Mouse (Mus musculus) CH12.LX (cell line): ENCODE results near the gene Lep. TPM values are rescaled to one million over a fixed set of nuclear protein-coding genes. Genes with fewer than 3 reads are reported as not detected.

Source experiments
- DNase-seq: peaks from one replicate; pipeline ENCODE4 v3.0.0-alpha.2; 2013; ENCODE audit errors: extremely low read depth
- H3K27ac ChIP-seq: 2 replicates; pipeline ENCODE4 v1.5.1; 2012; ENCODE audit warnings: low read depth, mild to moderate bottlenecking, control low read depth, moderate library complexity; ENCODE audit not compliant: insufficient read depth
- H3K27me3 ChIP-seq: replicated peaks from 2 replicates; pipeline ENCODE3; 2012; ENCODE audit warnings: inconsistent platforms
- H3K36me3 ChIP-seq, 2 experiments: replicated peaks in 1 of 2; 2 replicates each; pipeline versions ENCODE3 to v1.6.1; 2012; ENCODE audit warnings: inconsistent platforms in 1 of 2, low read length in 1 of 2, mild to moderate bottlenecking in 1 of 2, mixed read lengths in 1 of 2, moderate library complexity in 1 of 2; ENCODE audit not compliant: control insufficient read depth in 1 of 2, insufficient read depth in 1 of 2
- H3K4me1 ChIP-seq, 2 experiments: 2 replicates each; pipeline ENCODE4 v1.6.1; 2012; ENCODE audit warnings: inconsistent platforms in 1 of 2, moderate library complexity in 1 of 2; ENCODE audit not compliant: insufficient read depth in 2 of 2, control insufficient read depth in 1 of 2
- H3K4me2 ChIP-seq: 2 replicates; pipeline ENCODE4 v1.6.1; 2012; ENCODE audit warnings: low read depth, mild to moderate bottlenecking, control low read depth; ENCODE audit not compliant: poor library complexity, insufficient read depth, severe bottlenecking
- H3K4me3 ChIP-seq, 3 experiments: fragments of 150-350 bp in 1 of 3; sonication (generic) in 1 of 3; replicated peaks in 1 of 3; 2 replicates each; pipeline versions ENCODE3 to v1.5.1; 2011 to 2012; ENCODE audit warnings: low read depth in 2 of 3, low read length in 2 of 3, mild to moderate bottlenecking in 2 of 3, moderate library complexity in 2 of 3, control low read depth in 1 of 3, improper control_type of control experiment in 1 of 3, inconsistent platforms in 1 of 3, mixed read lengths in 1 of 3; ENCODE audit not compliant: poor library complexity in 1 of 3
- H3K79me2 ChIP-seq: replicated peaks from 2 replicates; pipeline ENCODE4 v1.6.1; 2012; ENCODE audit warnings: mild to moderate bottlenecking, moderate library complexity; ENCODE audit not compliant: control insufficient read depth, poor library complexity, insufficient read depth, severe bottlenecking; ENCODE audit errors: extremely low read depth
- H3K9ac ChIP-seq: 2 replicates; pipeline ENCODE4 v1.6.1; 2012; ENCODE audit warnings: low read depth, mild to moderate bottlenecking, control low read depth, moderate library complexity; ENCODE audit not compliant: insufficient read depth
- H3K9me3 ChIP-seq: replicated peaks from 2 replicates; pipeline ENCODE3; 2012; ENCODE audit warnings: low read length, inconsistent platforms, mixed read lengths
- BHLHE40 ChIP-seq: IDR thresholded peaks from 2 replicates; pipeline ENCODE4 v1.6.1; 2011; ENCODE audit warnings: mild to moderate bottlenecking, low read depth, low read length, improper control_type of control experiment
- CHD1 ChIP-seq: IDR thresholded peaks from 2 replicates; pipeline ENCODE4 v1.6.1; 2012; ENCODE audit warnings: low read depth, low read length, improper control_type of control experiment, inconsistent platforms
- CHD2 ChIP-seq: IDR thresholded peaks from 2 replicates; pipeline ENCODE4 v1.6.1; 2011; ENCODE audit warnings: low read length, improper control_type of control experiment
- CTCF ChIP-seq, 2 experiments: IDR thresholded peaks in 1 of 2; conservative IDR thresholded peaks in 1 of 2; 2 replicates each; pipeline ENCODE4 v1.5.1; 2011 to 2012; ENCODE audit warnings: low read depth in 2 of 2, low read length in 2 of 2, improper control_type of control experiment in 1 of 2, inconsistent platforms in 1 of 2, mild to moderate bottlenecking in 1 of 2, moderate library complexity in 1 of 2
- EP300 ChIP-seq: IDR thresholded peaks from 2 replicates; pipeline ENCODE4 v1.6.1; 2011; ENCODE audit warnings: low read length, improper control_type of control experiment
- GABPA ChIP-seq: IDR thresholded peaks from 2 replicates; pipeline ENCODE4 v1.6.1; 2012; ENCODE audit warnings: low read depth, low read length, improper control_type of control experiment, inconsistent platforms; ENCODE audit not compliant: insufficient replicate concordance
- IRF4 ChIP-seq: IDR thresholded peaks from 2 replicates; pipeline ENCODE4 v1.6.1; 2014; ENCODE audit warnings: low read depth, mild to moderate bottlenecking, inconsistent platforms, low read length, improper control_type of control experiment
- JUN ChIP-seq: IDR thresholded peaks from 2 replicates; pipeline ENCODE4 v1.6.1; 2011; ENCODE audit warnings: low read depth, mild to moderate bottlenecking, low read length, improper control_type of control experiment, moderate library complexity; ENCODE audit not compliant: insufficient read depth
- JUND ChIP-seq: conservative IDR thresholded peaks from 2 replicates; pipeline ENCODE4 v1.6.1; 2011; ENCODE audit warnings: low read depth, low read length, improper control_type of control experiment
- KAT2A ChIP-seq: IDR thresholded peaks from 2 replicates; pipeline ENCODE4 v1.6.1; 2012; ENCODE audit warnings: low read length, improper control_type of control experiment, inconsistent platforms; ENCODE audit not compliant: insufficient replicate concordance
- MAX ChIP-seq: IDR thresholded peaks from 2 replicates; pipeline ENCODE4 v1.6.1; 2011; ENCODE audit warnings: low read length, improper control_type of control experiment
- MAZ ChIP-seq: IDR thresholded peaks from 2 replicates; pipeline ENCODE4 v1.6.1; 2012; ENCODE audit warnings: low read depth, mild to moderate bottlenecking, inconsistent platforms, low read length, improper control_type of control experiment, moderate library complexity
- MEF2A ChIP-seq: IDR thresholded peaks from 2 replicates; pipeline ENCODE4 v1.6.1; 2014; ENCODE audit warnings: low read depth, mild to moderate bottlenecking, inconsistent platforms, low read length, improper control_type of control experiment, borderline replicate concordance
- MXI1 ChIP-seq: IDR thresholded peaks from 2 replicates; pipeline ENCODE4 v1.6.1; 2011; ENCODE audit warnings: mild to moderate bottlenecking, low read depth, low read length, improper control_type of control experiment
- MYC ChIP-seq: IDR thresholded peaks from 2 replicates; pipeline ENCODE4 v1.6.1; 2011; ENCODE audit warnings: low read depth, mild to moderate bottlenecking, improper control_type of control experiment, low read length
- NELFE ChIP-seq: IDR thresholded peaks from 2 replicates; pipeline ENCODE4 v1.6.1; 2011; ENCODE audit warnings: low read depth, low read length, improper control_type of control experiment
- PAX5 ChIP-seq: IDR thresholded peaks from 2 replicates; pipeline ENCODE4 v1.6.1; 2012; ENCODE audit warnings: low read length, inconsistent platforms, mixed read lengths
- POLR2AphosphoS2 ChIP-seq: IDR thresholded peaks from 2 replicates; pipeline ENCODE4 v1.6.1; 2011; ENCODE audit warnings: low read depth, low read length, improper control_type of control experiment
- RAD21 ChIP-seq: IDR thresholded peaks from 2 replicates; pipeline ENCODE4 v1.6.1; 2011; ENCODE audit warnings: low read depth, mild to moderate bottlenecking, low read length, improper control_type of control experiment, moderate library complexity
- RCOR1 ChIP-seq: conservative IDR thresholded peaks from 2 replicates; pipeline ENCODE4 v1.6.1; 2012; ENCODE audit warnings: low read depth, mild to moderate bottlenecking, inconsistent platforms, low read length, improper control_type of control experiment
- SIN3A ChIP-seq: IDR thresholded peaks from 2 replicates; pipeline ENCODE4 v1.6.1; 2012; ENCODE audit warnings: low read length, improper control_type of control experiment, inconsistent platforms
- SMC3 ChIP-seq: IDR thresholded peaks from 2 replicates; pipeline ENCODE4 v1.6.1; 2011; ENCODE audit warnings: low read depth, low read length, improper control_type of control experiment
- TCF12 ChIP-seq: IDR thresholded peaks from 2 replicates; pipeline ENCODE4 v1.6.1; 2014; ENCODE audit warnings: low read depth, mild to moderate bottlenecking, inconsistent platforms, low read length, improper control_type of control experiment
- USF1 ChIP-seq: IDR thresholded peaks from 2 replicates; pipeline ENCODE4 v1.6.1; 2014; ENCODE audit warnings: low read depth, mild to moderate bottlenecking, inconsistent platforms, low read length, improper control_type of control experiment
- ZC3H11A ChIP-seq: IDR thresholded peaks from 2 replicates; pipeline ENCODE4 v1.6.1; 2012; ENCODE audit warnings: low read depth, mild to moderate bottlenecking, inconsistent platforms, low read length, improper control_type of control experiment
- ZKSCAN1 ChIP-seq: IDR thresholded peaks from 2 replicates; pipeline ENCODE4 v1.6.1; 2012; ENCODE audit warnings: low read depth, inconsistent platforms, low read length, improper control_type of control experiment, borderline replicate concordance
- ZMIZ1 ChIP-seq: IDR thresholded peaks from 2 replicates; pipeline ENCODE4 v1.6.1; 2012; ENCODE audit warnings: low read depth, mild to moderate bottlenecking, inconsistent platforms, low read length, improper control_type of control experiment
- ZNF384 ChIP-seq: IDR thresholded peaks from 2 replicates; pipeline ENCODE4 v1.6.1; 2012; ENCODE audit warnings: low read depth, low read length, improper control_type of control experiment, inconsistent platforms
- dilution Hi-C: fragments of 300-500 bp; cut with MboI; formaldehyde crosslinking; loops from 2 replicates; pipeline ENCODE4 v1.14.3; 2020; ENCODE audit warnings: low sequenced_read_pairs; ENCODE audit not compliant: extremely low pct_unique_long_range_greater_than_20kb, extremely low pct_ligation_motif_present
- in situ Hi-C: fragments of 300-500 bp; cut with MboI; formaldehyde crosslinking; loops from 3 replicates; pipeline ENCODE4 v1.14.3; 2019; ENCODE audit warnings: low sequenced_read_pairs, low pct_ligation_motif_present, low pct_unique_long_range_greater_than_20kb, mixed read lengths
- polyA plus RNA-seq: library from polyadenylated mRNA; unstranded; fragments of >175 nt; gene quantifications from 2 replicates; pipeline ENCODE4 v1.2.1, GENCODE M21; 2012; ENCODE audit warnings: low read depth; ENCODE audit not compliant: insufficient read length
- total RNA-seq, 2 experiments: library from RNA; depleted of rRNA; stranded (reverse); fragments of 300-350 nt in 1 of 2; fragments of >200 nt in 1 of 2; gene quantifications; 2 replicates each; pipeline ENCODE4 v1.2.3; 2012 to 2014

Gene Lep
- total and polyA plus RNA-seq, 3 experiments, result not detected

- H3K4me3 ChIP-seq, result no peak overlapping the region
- H3K27ac ChIP-seq, result no peak overlapping the region
- H3K36me3 ChIP-seq, result no peaks in the 10 kb centered on the region
- no peaks in the 10 kb centered on the region for H3K79me2 ChIP-seq
- peaks cover 5% of the 10 kb centered on the region for H3K9me3 ChIP-seq
- in situ Hi-C loops (no loop called here), dilution Hi-C loops (no loop called here)
- peaks cover 5% of the 10 kb centered on the region for H3K27me3 ChIP-seq
- TF ChIP-seq IRF4 (no peak), RCOR1 (no peak), SMC3 (no peak), SIN3A (no peak), RAD21 (no peak), ZC3H11A (no peak), USF1 (no peak), MXI1 (no peak), ZKSCAN1 (no peak), TCF12 (no peak), MAX (no peak), CTCF (conservative IDR thresholded peaks at IDR 0.05 in 1 of 2, IDR thresholded peaks at IDR 0.05 in 1 of 2; ENCODE audit: low read depth in 2 of 2, low read length in 2 of 2) (no peak), BHLHE40 (no peak), EP300 (no peak), ZMIZ1 (no peak), MYC (no peak), CHD2 (no peak)
- no peak overlapping the region for H3K9ac ChIP-seq
- H3K4me2 ChIP-seq, result no peak overlapping the region
- H3K4me1 ChIP-seq, result no peaks in the 10 kb centered on the region
- DNase-seq, result no peak
These were observed 40.4 kb downstream of the Lep start for GRCm38 (mm10) chr6:29100423-29100822.

GRCm38 (mm10) chr6:29101248-29101864, 41.3 kb downstream of the Lep start:
- no peak for DNase-seq
- TF ChIP-seq PAX5 (no peak), MAZ (no peak), IRF4 (no peak), RCOR1 (no peak), ZNF384 (no peak), ZMIZ1 (no peak), MEF2A (no peak), SMC3 (no peak), JUND (no peak), TCF12 (no peak), POLR2AphosphoS2 (no peak), KAT2A (no peak), GABPA (no peak), CHD1 (no peak), CHD2 (no peak), JUN (no peak), NELFE (no peak), ZC3H11A (no peak), CTCF (conservative IDR thresholded peaks at IDR 0.05 in 1 of 2, IDR thresholded peaks at IDR 0.05 in 1 of 2; ENCODE audit: low read depth in 2 of 2, low read length in 2 of 2) (no peak)
- Histone ChIP-seq H3K4me2 (no peak overlapping the region), H3K9ac (no peak overlapping the region), H3K4me1 (no peaks in the 10 kb centered on the region), H3K27me3 (peaks cover 5% of the 10 kb centered on the region), H3K79me2 (no peaks in the 10 kb centered on the region), H3K27ac (no peak overlapping the region), H3K36me3 (no peaks in the 10 kb centered on the region), H3K4me3 (no peak overlapping the region), H3K9me3 (peaks cover under 1% of the 10 kb centered on the region)
- in situ Hi-C loops (no loop called here), dilution Hi-C loops (no loop called here)
